Comparison of ENCODE assay signal across 23 mouse cellular contexts in the genomic region with DNA sequence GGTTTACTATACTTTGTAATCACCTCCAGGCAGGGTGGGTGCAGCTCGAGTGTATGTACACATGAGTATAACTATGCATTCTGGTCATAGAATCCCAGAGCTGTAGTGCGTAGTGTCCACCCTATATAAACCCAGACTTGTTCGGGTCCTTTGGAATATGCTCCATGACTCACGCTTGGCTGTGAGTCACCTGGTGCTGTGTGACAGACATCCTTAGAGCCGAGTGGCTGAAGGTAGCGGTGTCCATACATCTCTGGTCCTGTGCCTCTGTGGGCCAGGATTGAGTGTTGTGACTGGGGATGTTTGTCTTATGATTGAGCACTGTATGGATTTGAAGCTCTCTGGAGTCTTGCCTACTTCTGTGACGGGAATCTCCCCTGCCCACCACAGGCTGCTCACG. TPM values are rescaled to one million over a fixed set of nuclear protein-coding genes. Genes with fewer than 3 reads are reported as not detected.
A peak's percentile ranks its signal among the peaks of the same experiment; 100 is the strongest.
DNase-seq lines count a peak whose midpoint lies in the region; ATAC-seq and TF ChIP-seq lines count a peak whose summit lies in the region.
"Had no signal": no experiment of that assay in that cellular context is flagged by ENCODE, and none has a peak within 500 bp of the region (broad histone marks: within the 10 kb centered on the region; RNA-seq: fewer than 3 reads in every experiment).

No protein-coding gene starts in this region.

- peaks cover 17% of the 10 kb centered on the region for H3K79me2 ChIP-seq in liver, adult 2 months (ENCODE audit: control insufficient read depth, insufficient read depth, low read length)

- no peak overlapping the region for H3K4me3 ChIP-seq in forebrain, embryonic 12.5 days (replicated peaks)
- no peak overlapping the region for H3K4me3 ChIP-seq in forebrain, embryonic 11.5 days (ENCODE audit: low read depth, low read length)
- H3K4me3 ChIP-seq in liver, adult 2 months (ENCODE audit: insufficient read depth, low read depth, low read length): no peak overlapping the region
- H3K4me3 ChIP-seq in liver, embryonic 13.5 days (replicated peaks): peak overlapping the region; percentile 27
- no peak overlapping the region for H3K4me3 ChIP-seq in stomach, postnatal 0 days (ENCODE audit: low read depth, low read length)
- H3K4me3 ChIP-seq: forebrain, embryonic 10.5 days; left cerebral cortex, adult 2 months; midbrain, embryonic 12.5 days; myocyte had no signal

- H3K27me3 ChIP-seq in forebrain, embryonic 12.5 days: no peaks in the 10 kb centered on the region
- H3K27me3 ChIP-seq in forebrain, embryonic 11.5 days (ENCODE audit: control insufficient read depth, insufficient read depth, low read length): no peaks in the 10 kb centered on the region
- no peaks in the 10 kb centered on the region for H3K27me3 ChIP-seq in liver, adult 2 months (ENCODE audit: control insufficient read depth, insufficient read depth, low read length)
- no peaks in the 10 kb centered on the region for H3K27me3 ChIP-seq in liver, embryonic 13.5 days
- no peaks in the 10 kb centered on the region for H3K27me3 ChIP-seq in stomach, postnatal 0 days (ENCODE audit: control insufficient read depth, insufficient read depth, low read length)
- H3K27me3 ChIP-seq: midbrain, embryonic 12.5 days had no signal

- no peaks in the 10 kb centered on the region for H3K4me1 ChIP-seq in forebrain, embryonic 12.5 days
- H3K4me1 ChIP-seq in forebrain, embryonic 11.5 days (replicated peaks; ENCODE audit: control insufficient read depth, insufficient read depth, low read length): no peaks in the 10 kb centered on the region
- H3K4me1 ChIP-seq in liver, adult 2 months (ENCODE audit: control insufficient read depth, insufficient read depth, low read length): peaks cover 6% of the 10 kb centered on the region
- peaks cover 80% of the 10 kb centered on the region for H3K4me1 ChIP-seq in liver, embryonic 13.5 days (replicated peaks)
- H3K4me1 ChIP-seq in stomach, postnatal 0 days (replicated peaks; ENCODE audit: control insufficient read depth, insufficient read depth): no peaks in the 10 kb centered on the region
- H3K4me1 ChIP-seq: forebrain, embryonic 10.5 days; midbrain, embryonic 12.5 days had no signal

- DNase-seq in forebrain, embryonic 11.5 days (ENCODE audit: low spot score): no peak
- no peak for DNase-seq in liver, adult 2 months (ENCODE audit: extremely low read depth, low read depth, low spot score)
- DNase-seq in liver: no peak
- no peak for DNase-seq in liver, embryonic 13.5 days
- DNase-seq in stomach, postnatal 0 days (ENCODE audit: low spot score): no peak
- DNase-seq in lung, adult 18-20 months: no peak
- no peak for DNase-seq in spleen, adult 12 weeks (ENCODE audit: low spot score)
- DNase-seq: cerebellum, adult 9-10 months; heart, adult 18-20 months had no signal

- no peak for ATAC-seq in forebrain, embryonic 12.5 days (ENCODE audit: low FRiP score)
- no peak for ATAC-seq in forebrain, embryonic 11.5 days (replicated peaks; ENCODE audit: low FRiP score)
- ATAC-seq in liver, embryonic 13.5 days (ENCODE audit: low read depth): peak; percentile 19
- ATAC-seq in stomach, postnatal 0 days (ENCODE audit: low FRiP score, low TSS enrichment): peak; percentile 57; the same call in 1 of the 2 replicates
- ATAC-seq: hindbrain, embryonic 16.5 days; lung, postnatal 0 days had no signal

- 91% methylated on average over 8 of the region's 8 CpGs for WGBS in forebrain, embryonic 12.5 days
- WGBS in forebrain, embryonic 11.5 days: 94% methylated on average over 8 of the region's 8 CpGs
- 92% methylated on average over 8 of the region's 8 CpGs for WGBS in liver, adult 2 months
- WGBS in liver, embryonic 13.5 days (ENCODE audit: insufficient replicate concordance): 56% methylated on average over 8 of the region's 8 CpGs
- 65% methylated on average over 8 of the region's 8 CpGs for WGBS in stomach, postnatal 0 days

- H3K27ac ChIP-seq in forebrain, embryonic 12.5 days: no peak overlapping the region
- H3K27ac ChIP-seq in forebrain, embryonic 11.5 days (ENCODE audit: low read depth, low read length): no peak overlapping the region
- peak overlapping the region; percentile 74; the same call in 1 of the 2 replicates for H3K27ac ChIP-seq in liver, adult 2 months (replicated peaks; ENCODE audit: insufficient read depth, low read depth, low read length)
- H3K27ac ChIP-seq in liver, embryonic 13.5 days: peak overlapping the region; percentile 77
- no peak overlapping the region for H3K27ac ChIP-seq in stomach, postnatal 0 days (replicated peaks)
- H3K27ac ChIP-seq: forebrain, embryonic 10.5 days; left cerebral cortex, adult 2 months; midbrain, embryonic 12.5 days had no signal

- TF ChIP-seq EP300 in stomach, postnatal 0 days (optimal IDR thresholded peaks at IDR 0.05): no peak

- H3K9me3 ChIP-seq in forebrain, embryonic 12.5 days: no peaks in the 10 kb centered on the region
- H3K9me3 ChIP-seq in forebrain, embryonic 11.5 days (ENCODE audit: control insufficient read depth, low read length): no peaks in the 10 kb centered on the region
- H3K9me3 ChIP-seq in liver, embryonic 13.5 days (replicated peaks): no peaks in the 10 kb centered on the region
- no peaks in the 10 kb centered on the region for H3K9me3 ChIP-seq in stomach, postnatal 0 days (ENCODE audit: control insufficient read depth, low read length)
- H3K9me3 ChIP-seq: forebrain, embryonic 10.5 days; midbrain, embryonic 12.5 days had no signal

- H3K4me2 ChIP-seq in forebrain, embryonic 12.5 days: no peak overlapping the region
- H3K4me2 ChIP-seq in forebrain, embryonic 11.5 days (ENCODE audit: low read depth, low read length, severe bottlenecking): no peak overlapping the region
- H3K4me2 ChIP-seq in liver, embryonic 13.5 days: peak overlapping the region; percentile 56
- no peak overlapping the region for H3K4me2 ChIP-seq in stomach, postnatal 0 days (replicated peaks; ENCODE audit: low read depth)
- H3K4me2 ChIP-seq: midbrain, embryonic 12.5 days had no signal

- peaks cover 99% of the 10 kb centered on the region for H3K36me3 ChIP-seq in forebrain, embryonic 12.5 days (replicated peaks)
- peaks cover 21% of the 10 kb centered on the region for H3K36me3 ChIP-seq in forebrain, embryonic 11.5 days (ENCODE audit: control insufficient read depth, insufficient read depth, low read length)
- peaks cover 7% of the 10 kb centered on the region for H3K36me3 ChIP-seq in liver, adult 2 months (ENCODE audit: control insufficient read depth, insufficient read depth, low read length)
- H3K36me3 ChIP-seq in liver, embryonic 13.5 days: peaks cover 100% of the 10 kb centered on the region
- peaks cover 42% of the 10 kb centered on the region for H3K36me3 ChIP-seq in stomach, postnatal 0 days (ENCODE audit: control insufficient read depth, insufficient read depth, low read length)

- 0 out of 2 replicates have a peak overlapping the region, but pooled peaks have one; percentile 12 for H3K9ac ChIP-seq in forebrain, embryonic 12.5 days
- H3K9ac ChIP-seq in forebrain, embryonic 11.5 days (ENCODE audit: low read length): no peak overlapping the region
- H3K9ac ChIP-seq in liver, adult 2 months (ENCODE audit: low read depth, low read length): no peak overlapping the region
- H3K9ac ChIP-seq in liver, embryonic 13.5 days: peak overlapping the region; percentile 63
- H3K9ac ChIP-seq in stomach, postnatal 0 days (ENCODE audit: low read length): 0 out of 2 replicates have a peak overlapping the region, but pooled peaks have one; percentile 4
- H3K9ac ChIP-seq: midbrain, embryonic 12.5 days had no signal

- TF ChIP-seq POLR2A in liver, adult 2 months (IDR thresholded peaks at IDR 0.05; ENCODE audit: extremely low read depth, insufficient read depth, low read length): no peak

- no peak for TF ChIP-seq CTCF in liver, adult 2 months (IDR thresholded peaks at IDR 0.05; ENCODE audit: low read depth, low read length)
- TF ChIP-seq CTCF in stomach, postnatal 0 days (IDR thresholded peaks at IDR 0.05; ENCODE audit: low read depth): no peak

RNA-seq across cellular contexts. Expression of a gene that starts 14.1 kb away (rescaled TPM):
- polyA plus RNA-seq in forebrain, embryonic 12.5 days (2016; fragmentation: Nextera tagmentation; extraction: Ambion mirVana): 200 and 203 TPM in 2 replicates
- 237 and 244 TPM in 2 replicates for polyA plus RNA-seq in forebrain, embryonic 11.5 days (2014; fragmentation: Nextera tagmentation; extraction: Ambion mirVana)
- total RNA-seq in liver, adult 2 months (2014; rRNA removed): 12.8 and 13.2 TPM in 2 replicates
- polyA plus RNA-seq in liver, adult 2 months (2012; rRNA removed): 12.9 TPM in 2 replicates
- polyA plus RNA-seq in liver, embryonic 13.5 days (2015; fragmentation: Nextera tagmentation; extraction: Ambion mirVana): 124 and 150 TPM in 2 replicates
- 65.8 and 69.3 TPM in 2 replicates for polyA plus RNA-seq in stomach, postnatal 0 days (2015; fragmentation: Nextera tagmentation; extraction: Ambion mirVana)

RNA-seq across cellular contexts. Expression of a gene that starts 44.0 kb away (rescaled TPM):
- polyA plus RNA-seq in forebrain, embryonic 12.5 days (2016; fragmentation: Nextera tagmentation; extraction: Ambion mirVana): not detected in 2 replicates
- not detected in 2 replicates for polyA plus RNA-seq in forebrain, embryonic 11.5 days (2014; fragmentation: Nextera tagmentation; extraction: Ambion mirVana)
- not detected in 2 replicates for total RNA-seq in liver, adult 2 months (2014; rRNA removed)
- polyA plus RNA-seq in liver, adult 2 months (2012; rRNA removed): not detected in 2 replicates
- not detected in 2 replicates for polyA plus RNA-seq in liver, embryonic 13.5 days (2015; fragmentation: Nextera tagmentation; extraction: Ambion mirVana)
- polyA plus RNA-seq in stomach, postnatal 0 days (2015; fragmentation: Nextera tagmentation; extraction: Ambion mirVana): 776 and 950 TPM in 2 replicates
- total RNA-seq: ES-E14; heart, postnatal 25 days; left cerebral cortex, adult 2 months; neutrophil, adult 5-6 weeks had no signal
- polyA plus RNA-seq: hindbrain, embryonic 16.5 days; kidney, embryonic 14.5 days; limb, embryonic 11.5 days; lung, postnatal 0 days; midbrain, embryonic 12.5 days; myocyte had no signal

RNA-seq across cellular contexts. Expression of a gene that starts 52.3 kb away (rescaled TPM):
- polyA plus RNA-seq in forebrain, embryonic 12.5 days (2016; fragmentation: Nextera tagmentation; extraction: Ambion mirVana): 0.03 and 0.04 TPM in 2 replicates
- polyA plus RNA-seq in forebrain, embryonic 11.5 days (2014; fragmentation: Nextera tagmentation; extraction: Ambion mirVana): 0.05 TPM in 2 replicates
- not detected in 2 replicates for total RNA-seq in liver, adult 2 months (2014; rRNA removed)
- not detected in 2 replicates for polyA plus RNA-seq in liver, adult 2 months (2012; rRNA removed)
- polyA plus RNA-seq in liver, embryonic 13.5 days (2015; fragmentation: Nextera tagmentation; extraction: Ambion mirVana): not detected in 2 replicates
- polyA plus RNA-seq in stomach, postnatal 0 days (2015; fragmentation: Nextera tagmentation; extraction: Ambion mirVana): 0.02 TPM in 1 of 2 replicates, not detected in the other
- total RNA-seq: adrenal gland, adult 18-20 months; heart, adult 18-20 months; left cerebral cortex, adult 2 months; neutrophil, adult 5-6 weeks had no signal
- polyA plus RNA-seq: hindbrain, embryonic 16.5 days; kidney, embryonic 14.5 days; large intestine, adult 2 months; limb, embryonic 11.5 days; lung, postnatal 0 days had no signal

Comparison
In these comparisons a context has a peak if more than half of its experiments do, and no peak if none do; other contexts are left out.
1. H3K9ac ChIP-seq: peak in forebrain, embryonic 12.5 days (single experiment), liver, embryonic 13.5 days (single experiment) and stomach, postnatal 0 days (single experiment); none in forebrain, embryonic 11.5 days (single experiment) and liver, adult 2 months (single experiment).
2. ATAC-seq: peak in liver, embryonic 13.5 days (single experiment) and stomach, postnatal 0 days (single experiment); none in forebrain, embryonic 12.5 days (single experiment) and forebrain, embryonic 11.5 days (single experiment).
3. H3K27ac ChIP-seq: peak in liver, adult 2 months (single experiment) and liver, embryonic 13.5 days (single experiment); none in forebrain, embryonic 12.5 days (single experiment), forebrain, embryonic 11.5 days (single experiment) and stomach, postnatal 0 days (single experiment).
4. RNA of a gene that starts 44.0 kb away (polyA plus RNA-seq): 776 to 950 TPM in stomach, postnatal 0 days; not detected in forebrain, embryonic 12.5 days, not detected in forebrain, embryonic 11.5 days, not detected in liver, adult 2 months and not detected in liver, embryonic 13.5 days; every median in the first group is over 100 times any median in the second.